Mouse (Mus musculus) heart, adult 11 months (tissue): ENCODE results near the gene Rhox9.
"Not testable (repeated sequence)": the region's sequence is repeated elsewhere in the genome, so short reads cannot be mapped to it uniquely, and the experiment has no call there.

ENCODE experiments used
- DNase-seq: peaks from one replicate; pipeline ENCODE4 v3.0.0; 2022

The Rhox9 gene

DNA sequence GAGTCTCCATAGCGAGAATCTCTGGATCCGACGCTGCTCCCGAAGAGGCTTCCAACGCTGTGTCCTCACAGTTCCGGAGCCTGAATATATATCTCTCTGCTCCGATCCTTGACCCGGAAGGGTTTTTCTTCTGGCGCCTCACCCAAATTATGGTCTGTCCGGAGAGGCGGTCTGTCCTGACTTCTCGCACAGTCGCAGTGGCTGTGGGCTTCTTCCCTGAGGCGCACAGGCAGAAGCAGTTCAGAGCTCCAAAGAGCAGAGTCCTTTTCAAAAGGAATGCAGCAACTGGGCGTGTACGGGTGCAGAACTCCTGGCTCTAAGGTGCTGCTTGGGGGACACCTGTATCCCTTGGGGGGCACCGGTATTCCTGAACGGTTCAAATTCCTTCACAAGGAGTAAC lies at the start of gene Rhox9:
Gene Rhox9, minus strand, starts transcription at position 101 of the 400 bp plus-strand sequence.
- DNase-seq = not testable (repeated sequence)

- DNase-seq = no peak
Observed at GRCm38 (mm10) chrX:37916311-37916710, 14.7 kb upstream of the Rhox9 start.

GRCm38 (mm10) chrX:37908581-37908980 lies 7.0 kb upstream of the Rhox9 start:
- no peak for DNase-seq

GRCm38 (mm10) chrX:37903727-37904126 lies 2.2 kb upstream of the Rhox9 start:
- no peak for DNase-seq

DNA sequence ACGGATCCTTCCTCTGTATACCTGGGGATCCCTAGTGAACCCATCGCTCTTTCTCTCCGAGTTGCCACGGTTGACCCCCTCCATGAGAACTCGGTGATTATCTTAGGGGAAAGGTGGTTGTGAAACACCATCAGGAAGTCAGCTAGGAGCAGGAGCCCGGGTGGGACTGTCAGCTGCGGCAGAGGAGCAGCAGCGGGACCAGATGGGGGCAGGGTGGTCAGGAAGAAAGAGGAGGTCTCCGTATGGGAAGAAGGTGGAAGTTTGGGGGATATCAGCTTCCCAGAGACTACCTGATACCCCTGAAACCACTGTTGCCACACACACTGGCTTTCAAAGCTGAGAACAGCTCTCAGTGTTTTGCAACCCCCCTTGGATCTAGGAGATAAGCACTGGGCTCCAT lies 4.4 kb downstream of the Rhox9 start, which contains the start of gene Rhox7b:
Gene Rhox7b, minus strand, starts transcription at position 101 of the 400 bp plus-strand sequence.
- DNase-seq = not testable (repeated sequence)

DNA sequence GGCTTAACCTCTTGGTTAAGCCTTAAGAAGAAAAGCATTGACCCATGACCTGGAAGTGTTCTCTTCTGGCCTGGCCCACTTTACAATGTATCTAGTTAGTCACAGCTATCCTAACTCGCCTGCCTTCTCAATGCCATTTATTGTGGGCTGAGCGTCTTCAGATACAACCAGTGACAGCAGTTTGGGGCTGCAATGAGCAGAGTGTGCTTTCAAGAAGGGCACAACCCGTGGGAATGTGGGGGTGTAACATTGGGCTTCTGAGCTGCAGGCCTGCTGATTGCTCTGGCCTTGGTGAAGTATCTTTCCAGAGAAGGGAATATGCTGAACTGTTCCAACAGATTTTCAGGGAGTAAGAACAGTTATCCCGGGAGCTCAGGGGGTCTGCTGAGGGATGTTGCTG lies 22.7 kb downstream of the Rhox9 start, which contains the start of gene Rhox8:
Gene Rhox8, minus strand, starts transcription at position 101 of the 400 bp plus-strand sequence.
- DNase-seq = no peak

DNA sequence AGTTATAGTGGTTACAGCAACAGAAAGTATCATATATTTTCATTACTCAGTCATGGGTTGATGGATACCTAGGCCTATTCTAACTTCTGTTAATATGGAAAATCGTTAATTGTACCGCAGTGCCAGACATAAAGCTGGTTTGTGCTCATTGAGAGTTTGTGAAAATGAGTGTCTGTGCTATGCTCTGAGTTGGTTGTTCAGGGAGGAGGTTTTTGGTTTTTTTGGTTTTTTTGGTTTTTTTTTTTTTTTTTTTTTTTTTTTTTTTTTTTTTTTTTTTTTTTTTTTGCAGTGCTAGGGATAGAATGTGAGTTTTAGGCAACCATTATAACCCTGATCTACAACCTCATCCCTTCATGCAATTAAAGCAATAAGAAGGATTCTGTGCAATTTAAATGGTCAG lies 29.9 kb downstream of the Rhox9 start:
- no peak for DNase-seq
